Mouse (Mus musculus): ENCODE measurements around the gene Nol8.

GRCm38 (mm10) chr13:49684266-49684665 lies 31.4 kb downstream of the Nol8 start:
- TF ChIP-seq POLR2A (IDR thresholded peaks at IDR 0.05; ENCODE audit: insufficient read depth, low read depth, low read length), result no peak
- TF ChIP-seq CTCF (IDR thresholded peaks at IDR 0.05), result no peak
